Mouse (Mus musculus): Measurements from ENCODE around the gene Cnga1.

The Cnga1 gene

GRCm38 (mm10) chr5:72644175-72644574, at the start of gene Cnga1:
TSS of gene Cnga1 (minus strand) at chr5:72644275.
- no peak for DNase-seq (ENCODE audit: low spot score in 2 of 2)

- no peak for DNase-seq (ENCODE audit: low spot score in 2 of 2)
Observed at GRCm38 (mm10) chr5:72690516-72690915, 46.4 kb upstream of the Cnga1 start.

- no peak for DNase-seq (ENCODE audit: low spot score in 2 of 2)
Observed at GRCm38 (mm10) chr5:72689556-72689955, 45.5 kb upstream of the Cnga1 start.

GRCm38 (mm10) chr5:72681451-72681850, 37.4 kb upstream of the Cnga1 start:
- no peak for DNase-seq (ENCODE audit: low spot score in 2 of 2)

GRCm38 (mm10) chr5:72674994-72675542, 31.0 kb upstream of the Cnga1 start:
- no peak for DNase-seq (ENCODE audit: low spot score in 2 of 2)

GRCm38 (mm10) chr5:72671017-72671699, 27.1 kb upstream of the Cnga1 start:
- no peak for DNase-seq (ENCODE audit: low spot score in 2 of 2)

- DNase-seq (ENCODE audit: low spot score in 2 of 2): no peak
Observed at GRCm38 (mm10) chr5:72668351-72668750, 24.3 kb upstream of the Cnga1 start.

- no peak for DNase-seq (ENCODE audit: low spot score in 2 of 2)
Observed at GRCm38 (mm10) chr5:72666428-72666827, 22.4 kb upstream of the Cnga1 start.

GRCm38 (mm10) chr5:72665281-72665680, 21.2 kb upstream of the Cnga1 start:
- peak; percentile 30 to 75 for DNase-seq (ENCODE audit: low spot score in 2 of 2)

GRCm38 (mm10) chr5:72664854-72665253, 20.8 kb upstream of the Cnga1 start:
- DNase-seq (ENCODE audit: low spot score in 2 of 2): no peak

- DNase-seq (ENCODE audit: low spot score in 2 of 2): no peak
Observed at GRCm38 (mm10) chr5:72664126-72664525, 20.1 kb upstream of the Cnga1 start.

- no peak for DNase-seq (ENCODE audit: low spot score in 2 of 2)
Observed at GRCm38 (mm10) chr5:72661051-72661781, 17.1 kb upstream of the Cnga1 start.

- no peak for DNase-seq (ENCODE audit: low spot score in 2 of 2)
Observed at GRCm38 (mm10) chr5:72658375-72658774, 14.3 kb upstream of the Cnga1 start.

GRCm38 (mm10) chr5:72656270-72656791, 12.3 kb upstream of the Cnga1 start:
- no peak for DNase-seq (ENCODE audit: low spot score in 2 of 2)

GRCm38 (mm10) chr5:72653068-72653674, 9.1 kb upstream of the Cnga1 start:
- DNase-seq (ENCODE audit: low spot score in 2 of 2): no peak

- no peak for DNase-seq (ENCODE audit: low spot score in 2 of 2)
Observed at GRCm38 (mm10) chr5:72648987-72649735, 5.1 kb upstream of the Cnga1 start.

- DNase-seq (ENCODE audit: low spot score in 2 of 2): no peak
Observed at GRCm38 (mm10) chr5:72647958-72648595, 4.0 kb upstream of the Cnga1 start.

- DNase-seq (ENCODE audit: low spot score in 2 of 2): peak; percentile 52 to 78
Observed at GRCm38 (mm10) chr5:72647418-72647907, 3.4 kb upstream of the Cnga1 start, which contains the start of gene Nipal1. TSS of gene Nipal1 (plus strand) at chr5:72647795.

- no peak for DNase-seq (ENCODE audit: low spot score in 2 of 2)
Observed at GRCm38 (mm10) chr5:72646996-72647395, 2.9 kb upstream of the Cnga1 start.

GRCm38 (mm10) chr5:72646131-72646530, 2.1 kb upstream of the Cnga1 start:
- DNase-seq (ENCODE audit: low spot score in 2 of 2): no peak

- DNase-seq (ENCODE audit: low spot score in 2 of 2): no peak
Observed at GRCm38 (mm10) chr5:72643655-72644054, 420 bp downstream of the Cnga1 start.

Data from spleen, postnatal 4 days (tissue).